Mouse (Mus musculus) gastrocnemius, adult 2 months (tissue): ENCODE results near the gene Il22ra1. TPM values are rescaled to one million over a fixed set of nuclear protein-coding genes. Genes with fewer than 3 reads are reported as not detected.

Source experiments
- DNase-seq: peaks from one replicate; pipeline ENCODE4 v3.0.0; 2022
- H3K27ac ChIP-seq: fragments of 200-600 bp; 2 replicates; pipeline ENCODE4 v1.8.1; 2022; ENCODE audit warnings: mild to moderate bottlenecking
- H3K4me3 ChIP-seq: fragments of 200-600 bp; 2 replicates; pipeline ENCODE4 v1.8.1; 2022; ENCODE audit warnings: mild to moderate bottlenecking, moderate library complexity
- CTCF ChIP-seq: fragments of 200-600 bp; IDR thresholded peaks from 2 replicates; pipeline ENCODE4 v1.8.1; 2022; ENCODE audit warnings: antibody characterized with exemption, mild to moderate bottlenecking, moderate library complexity
- intact Hi-C: fragments of 180-260 bp; cut with DNase I; formaldehyde crosslinking; loops from one replicate; pipeline ENCODE4 v1.15.1; 2025
- total RNA-seq, 2 experiments: library from RNA; stranded (reverse); gene quantifications; 2 replicates each; pipeline ENCODE4 v1.2.3; 2021

The Il22ra1 gene
- total RNA-seq, 2 experiments from 2014 or later, result not detected

- no peak for DNase-seq
- Histone ChIP-seq H3K27ac (no peak overlapping the region; the same call in 1 of the 2 replicates), H3K4me3 (no peak overlapping the region)
- intact Hi-C loops, result no loop called here
- no peak for TF ChIP-seq CTCF
These were observed 37.7 kb downstream of the Il22ra1 start for GRCm38 (mm10) chr4:135765707-135766106.

- H3K27ac ChIP-seq, result peak overlapping the region; percentile 43; the same call in 1 of the 2 replicates
- H3K4me3 ChIP-seq, result no peak overlapping the region
- DNase-seq, result peak; percentile 71
- intact Hi-C loops, result no loop called here
- no peak for TF ChIP-seq CTCF
These were observed 39.0 kb downstream of the Il22ra1 start for GRCm38 (mm10) chr4:135766976-135767375.

- intact Hi-C loops, result loop anchor here (2.0 kb wide), 1 partner anchor 60 kb away; no protein-coding TSS in a partner anchor
- Histone ChIP-seq H3K4me3 (no peak overlapping the region), H3K27ac (no peak overlapping the region)
- TF ChIP-seq CTCF, result peak; percentile 71
- DNase-seq, result peak; percentile 74
These were observed 40.9 kb downstream of the Il22ra1 start for GRCm38 (mm10) chr4:135768572-135769526.

- TF ChIP-seq CTCF, result no peak
- Histone ChIP-seq H3K27ac (no peak overlapping the region), H3K4me3 (no peak overlapping the region)
- DNase-seq, result no peak
- intact Hi-C loops, result no loop called here
These were observed 42.8 kb downstream of the Il22ra1 start for GRCm38 (mm10) chr4:135770611-135771305.

- Histone ChIP-seq H3K4me3 (no peak overlapping the region), H3K27ac (no peak overlapping the region)
- DNase-seq, result no peak
- no peak for TF ChIP-seq CTCF
- intact Hi-C loops, result no loop called here
These were observed 43.6 kb downstream of the Il22ra1 start for GRCm38 (mm10) chr4:135771592-135771991.

GRCm38 (mm10) chr4:135772671-135773070 lies 44.7 kb downstream of the Il22ra1 start:
- Histone ChIP-seq H3K27ac (peak overlapping the region; percentile 59), H3K4me3 (no peak overlapping the region)
- no peak for TF ChIP-seq CTCF
- intact Hi-C loops, result no loop called here
- peak; percentile 88 for DNase-seq

GRCm38 (mm10) chr4:135774496-135774895 lies 46.5 kb downstream of the Il22ra1 start:
- no peak overlapping the region; the same call in 1 of the 2 replicates for H3K27ac ChIP-seq
- intact Hi-C loops, result no loop called here
- DNase-seq, result peak; percentile 49
- H3K4me3 ChIP-seq, result no peak overlapping the region
- TF ChIP-seq CTCF, result no peak

- intact Hi-C loops, result no loop called here
- no peak for TF ChIP-seq CTCF
These were observed 48.9 kb downstream of the Il22ra1 start for GRCm38 (mm10) chr4:135776850-135777249.

GRCm38 (mm10) chr4:135779661-135780060 lies 51.7 kb downstream of the Il22ra1 start:
- intact Hi-C loops, result no loop called here
- Histone ChIP-seq H3K4me3 (no peak overlapping the region), H3K27ac (no peak overlapping the region)
- no peak for TF ChIP-seq CTCF
- no peak for DNase-seq

More at GRCm38 (mm10) chr4:135776850-135777249, 48.9 kb downstream of the Il22ra1 start:
- no peak overlapping the region for H3K4me3 ChIP-seq
- no peak overlapping the region for H3K27ac ChIP-seq
- DNase-seq, result no peak

- no peak for DNase-seq
- intact Hi-C loops, result no loop called here
- H3K27ac ChIP-seq, result no peak overlapping the region
- H3K4me3 ChIP-seq, result no peak overlapping the region
- no peak for TF ChIP-seq CTCF
These were observed 52.3 kb downstream of the Il22ra1 start for GRCm38 (mm10) chr4:135780255-135780654.

- no peak for TF ChIP-seq CTCF
- Histone ChIP-seq H3K4me3 (no peak overlapping the region), H3K27ac (no peak overlapping the region)
- no peak for DNase-seq
- intact Hi-C loops, result no loop called here
These were observed 53.3 kb downstream of the Il22ra1 start for GRCm38 (mm10) chr4:135781304-135781703.

GRCm38 (mm10) chr4:135786581-135786980 lies 58.6 kb downstream of the Il22ra1 start:
- Histone ChIP-seq H3K27ac (no peak overlapping the region), H3K4me3 (no peak overlapping the region)
- intact Hi-C loops, result no loop called here
- DNase-seq, result no peak
- no peak for TF ChIP-seq CTCF

- Histone ChIP-seq H3K27ac (no peak overlapping the region), H3K4me3 (no peak overlapping the region)
- intact Hi-C loops, result no loop called here
- TF ChIP-seq CTCF, result no peak
- DNase-seq, result no peak
These were observed 59.3 kb downstream of the Il22ra1 start for GRCm38 (mm10) chr4:135787271-135787670.
